Mouse (Mus musculus) heart, postnatal 4 days (tissue): ENCODE measurements around the gene Neu1. TPM values are rescaled to one million over a fixed set of nuclear protein-coding genes. Genes with fewer than 3 reads are reported as not detected.

Experiments
- DNase-seq: peaks from one replicate; pipeline ENCODE4 v3.0.0; 2021
- total RNA-seq, 2 experiments: library from RNA; stranded (reverse); gene quantifications; 2 replicates each; pipeline ENCODE4 v1.2.3; 2021

Neu1 gene
- total RNA-seq, 2 experiments from 2014 or later: 10.1 to 11.7 TPM

DNA sequence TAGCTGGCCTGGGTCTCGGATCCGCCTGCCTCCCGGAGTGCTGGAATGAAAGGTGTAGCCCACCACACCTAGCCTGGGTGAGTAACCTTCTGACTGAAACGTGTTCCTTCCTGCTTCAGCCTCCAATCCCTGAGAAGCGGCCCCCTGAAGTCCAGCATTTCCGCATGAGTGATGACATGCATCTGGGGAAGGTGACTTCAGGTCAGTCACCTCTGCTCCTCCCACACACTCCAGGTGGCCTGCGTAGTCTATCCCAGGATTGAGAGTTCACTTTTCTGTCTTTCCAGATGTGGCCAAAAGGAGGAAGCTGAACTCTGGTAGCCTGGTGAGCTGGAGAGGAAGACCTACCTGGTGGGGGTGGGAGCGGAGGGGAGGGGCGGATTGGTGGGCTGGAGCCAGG lies 28.2 kb upstream of the Neu1 start:
- no peak for DNase-seq

DNA sequence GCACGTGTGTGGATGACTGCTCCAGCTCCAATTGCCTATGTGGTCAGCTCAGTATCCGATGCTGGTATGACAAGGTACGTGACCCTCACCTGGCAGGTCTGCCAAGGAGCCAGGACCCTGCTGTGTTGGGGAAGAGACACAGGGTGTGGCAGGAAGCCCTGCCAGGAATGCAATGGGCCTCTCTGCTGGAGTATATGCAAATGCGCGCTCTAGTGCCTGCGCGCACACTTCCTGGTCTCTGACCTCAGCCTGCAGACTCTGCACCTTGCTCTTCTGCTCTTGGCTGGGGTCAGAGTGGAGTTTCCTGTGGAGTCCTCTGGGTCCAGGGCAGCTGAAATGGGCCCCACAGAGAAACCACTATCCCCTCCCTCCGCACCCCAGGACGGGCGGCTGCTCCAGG lies 20.1 kb upstream of the Neu1 start:
- no peak for DNase-seq

DNA sequence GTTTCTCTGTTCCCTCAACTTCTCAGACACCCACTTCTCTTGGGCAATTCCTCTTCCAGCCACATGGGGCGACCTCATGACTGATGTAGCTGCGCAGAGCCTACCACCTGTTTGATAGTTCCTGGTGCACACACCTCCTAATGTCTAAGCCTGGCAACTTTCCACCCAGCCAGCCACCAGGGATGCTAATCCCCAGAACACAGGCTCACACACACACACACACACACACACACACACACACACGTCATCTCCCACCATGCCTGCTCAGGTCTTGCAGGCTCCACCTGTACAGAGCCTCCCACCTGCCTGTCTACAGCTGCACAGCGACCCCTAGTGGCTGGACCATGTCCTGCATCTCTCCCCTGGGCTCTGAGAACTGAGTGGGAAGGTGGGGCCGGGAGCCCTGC lies 19.1 kb upstream of the Neu1 start:
- peak; percentile 87 for DNase-seq

DNA sequence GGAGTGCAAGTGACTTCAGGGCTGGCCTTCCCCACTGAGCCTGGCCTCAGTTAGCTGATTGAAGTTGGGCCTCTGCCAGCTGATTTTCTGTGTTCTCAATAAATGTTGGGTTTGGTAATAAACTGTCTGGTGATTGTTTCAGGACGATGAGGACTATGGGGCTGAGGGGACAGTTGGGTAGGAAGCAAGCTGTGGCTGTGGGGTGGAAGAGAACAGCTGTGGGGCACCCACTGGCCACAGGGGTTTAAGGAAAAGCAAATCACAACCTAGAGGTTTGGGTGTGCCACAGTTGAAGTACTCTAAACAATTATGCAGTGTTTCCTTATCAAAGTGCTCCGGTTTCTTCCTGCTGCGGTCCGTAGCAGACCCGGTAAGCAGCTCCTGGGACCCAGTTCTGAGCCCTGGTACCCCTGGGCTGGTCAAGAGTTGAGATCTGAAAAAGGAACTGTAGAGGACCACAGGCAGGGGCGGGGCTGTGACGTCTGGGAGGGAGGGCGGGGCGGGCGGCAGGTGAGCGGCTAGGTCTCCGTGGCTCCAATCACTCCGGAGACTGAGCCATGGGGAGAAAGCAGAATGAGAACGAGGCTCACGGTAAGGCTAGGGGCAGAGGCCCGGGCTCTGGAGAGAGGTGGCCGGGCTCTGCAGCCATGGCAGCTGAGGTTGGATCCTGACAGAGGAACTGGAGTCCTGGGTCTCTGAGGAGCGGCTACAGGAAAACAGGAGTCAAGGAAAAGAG lies 17.0 kb upstream of the Neu1 start, which contains the start of gene Slc44a4:
Gene Slc44a4, plus strand, starts transcription at position 537 of the 736 bp plus-strand sequence.
- no peak for DNase-seq

DNA sequence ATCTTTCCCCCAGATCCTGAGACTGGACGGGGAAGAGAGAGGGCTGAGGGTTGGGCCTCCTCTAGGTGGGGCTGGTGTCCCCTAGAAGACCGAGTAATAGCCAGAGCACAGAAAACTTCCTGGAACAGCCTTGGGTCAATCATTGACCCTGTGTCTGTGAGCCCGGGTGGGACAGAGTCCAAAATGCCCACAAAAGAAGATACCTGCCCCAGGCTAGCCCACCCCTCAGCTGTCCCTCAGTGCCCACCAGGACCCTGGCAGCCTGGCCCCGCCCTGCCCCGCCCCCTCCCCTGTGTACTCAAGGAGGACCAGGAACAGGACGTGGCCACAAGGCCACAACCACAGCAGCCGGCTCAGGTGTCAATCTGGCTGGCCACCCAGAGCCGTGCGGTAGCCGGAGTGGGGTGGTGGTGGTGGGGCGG lies 15.6 kb upstream of the Neu1 start:
- DNase-seq: peak; percentile 46

DNA sequence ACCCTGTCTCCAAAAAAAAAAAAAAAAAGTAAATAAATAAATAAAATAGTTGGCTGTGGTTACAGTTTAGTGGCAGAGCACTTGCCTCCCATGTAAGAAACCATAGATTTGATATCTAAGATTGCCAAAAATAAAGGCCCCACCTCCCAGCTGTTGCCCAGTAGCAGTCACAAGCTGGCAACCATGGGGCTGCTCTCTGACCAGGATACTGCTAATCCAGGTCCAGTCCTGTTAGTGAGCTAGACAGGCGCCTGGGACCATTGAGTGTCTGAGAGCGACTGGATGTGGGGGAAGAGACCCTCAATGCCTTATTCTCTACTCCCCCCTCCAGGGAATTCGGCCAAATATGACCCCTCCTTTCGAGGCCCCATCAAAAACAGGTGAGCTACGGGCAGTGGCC lies 14.7 kb upstream of the Neu1 start:
- no peak for DNase-seq

DNA sequence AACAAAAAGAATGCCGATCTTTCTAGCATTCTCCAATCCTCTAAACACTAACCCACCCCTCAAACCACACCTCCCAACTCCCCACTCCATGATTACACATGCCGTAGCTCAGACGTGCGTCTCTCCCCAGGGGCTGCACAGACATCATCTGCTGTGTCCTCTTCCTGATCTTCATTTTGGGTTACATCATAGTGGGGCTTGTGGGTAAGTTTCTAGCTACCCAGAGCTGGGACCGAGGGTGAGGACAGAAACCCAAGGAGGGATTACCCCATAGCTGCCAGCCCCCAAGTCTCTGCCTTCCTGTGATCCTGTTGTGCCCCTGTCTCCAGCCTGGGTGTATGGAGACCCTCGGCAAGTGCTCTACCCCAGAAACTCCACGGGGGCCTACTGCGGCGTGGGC lies 13.9 kb upstream of the Neu1 start:
- DNase-seq: no peak

DNA sequence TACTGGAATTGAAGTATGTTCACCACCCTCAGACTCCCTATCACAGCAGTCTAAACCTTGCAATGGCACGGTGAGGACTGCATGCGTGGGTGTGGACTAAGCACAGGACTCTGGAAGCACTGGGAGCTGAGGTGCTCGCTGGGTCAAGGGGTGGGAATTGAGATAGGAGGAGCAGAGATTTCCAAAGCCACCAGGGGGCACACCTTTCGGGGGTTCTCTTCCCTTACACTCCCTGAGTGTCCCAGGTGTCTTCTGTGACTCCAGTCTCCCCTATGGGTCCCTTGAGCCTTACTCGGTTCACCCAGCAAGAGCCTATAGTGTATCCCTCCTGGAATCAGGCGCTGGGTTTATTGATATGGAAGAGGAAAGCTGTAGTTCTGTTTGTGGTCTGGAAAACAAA lies 8.1 kb upstream of the Neu1 start:
- DNase-seq: no peak

DNA sequence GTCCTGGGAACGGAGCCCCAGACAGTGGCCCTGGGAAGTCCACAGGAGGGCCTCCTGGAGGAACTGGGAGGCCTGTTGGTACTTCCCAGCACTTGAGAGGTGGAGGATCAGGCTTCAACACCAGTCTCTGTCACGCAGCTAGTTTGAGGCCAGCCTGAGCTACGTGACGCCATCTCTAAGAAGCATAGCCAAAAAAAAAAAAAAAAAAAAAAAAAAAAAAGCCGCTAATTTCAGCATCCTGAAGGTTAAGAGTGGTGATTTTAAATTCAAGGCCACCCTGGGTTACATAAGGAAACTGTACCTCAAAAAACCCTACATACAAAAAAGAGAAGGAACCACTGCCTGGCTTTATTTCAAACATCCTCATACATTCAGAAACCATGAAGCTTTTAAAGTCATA lies 6.8 kb upstream of the Neu1 start:
- DNase-seq: no peak

DNA sequence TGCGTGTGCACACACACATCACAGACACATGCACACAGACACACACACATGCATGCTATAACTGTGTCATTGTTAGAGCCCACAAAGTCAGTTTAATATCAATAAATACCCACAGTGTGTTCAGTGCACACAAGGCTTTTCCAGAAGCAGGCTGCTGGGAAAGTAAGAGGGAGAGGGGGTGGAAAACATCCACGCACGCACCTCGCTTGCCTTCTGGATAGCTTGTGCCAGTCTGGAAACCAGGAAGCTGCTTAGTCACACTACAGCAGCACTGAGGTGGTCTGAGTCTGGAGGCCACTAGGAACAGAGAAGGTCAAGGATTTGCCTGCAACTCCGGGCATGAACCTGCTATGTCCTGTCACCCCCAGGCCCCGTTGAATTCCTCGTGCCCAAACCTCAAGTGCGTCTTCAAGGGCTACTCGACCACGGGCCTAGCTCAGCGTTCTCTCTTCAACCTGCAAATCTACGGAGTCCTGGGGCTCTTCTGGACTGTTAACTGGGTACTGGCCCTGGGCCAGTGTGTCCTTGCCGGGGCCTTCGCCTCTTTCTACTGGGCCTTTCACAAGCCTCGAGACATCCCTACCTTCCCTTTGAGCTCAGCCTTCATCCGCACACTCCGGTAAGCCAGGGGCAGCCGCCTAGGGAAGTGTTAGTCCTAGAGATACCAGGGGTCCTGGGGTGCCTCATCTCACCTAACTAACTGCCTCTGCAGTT lies 3.6 kb upstream of the Neu1 start:
- no peak for DNase-seq

DNA sequence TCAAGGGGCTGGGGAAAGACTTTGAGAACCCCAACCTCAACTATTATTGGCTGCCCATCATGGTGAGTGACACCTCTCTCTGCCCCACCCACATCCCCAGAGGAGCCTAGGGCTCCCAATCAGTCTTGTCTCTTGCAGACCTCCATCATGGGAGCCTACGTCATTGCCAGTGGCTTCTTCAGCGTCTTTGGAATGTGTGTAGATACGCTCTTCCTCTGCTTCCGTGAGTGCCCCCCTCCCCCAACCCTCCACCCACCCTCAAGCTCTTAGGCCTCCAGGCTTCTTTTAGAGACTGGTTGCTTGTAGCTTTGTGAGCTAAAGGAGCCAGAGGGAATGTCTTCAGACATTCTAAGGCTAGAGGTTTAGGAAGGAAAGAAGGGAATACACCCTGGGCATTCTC lies 2.2 kb upstream of the Neu1 start:
- DNase-seq: no peak

DNA sequence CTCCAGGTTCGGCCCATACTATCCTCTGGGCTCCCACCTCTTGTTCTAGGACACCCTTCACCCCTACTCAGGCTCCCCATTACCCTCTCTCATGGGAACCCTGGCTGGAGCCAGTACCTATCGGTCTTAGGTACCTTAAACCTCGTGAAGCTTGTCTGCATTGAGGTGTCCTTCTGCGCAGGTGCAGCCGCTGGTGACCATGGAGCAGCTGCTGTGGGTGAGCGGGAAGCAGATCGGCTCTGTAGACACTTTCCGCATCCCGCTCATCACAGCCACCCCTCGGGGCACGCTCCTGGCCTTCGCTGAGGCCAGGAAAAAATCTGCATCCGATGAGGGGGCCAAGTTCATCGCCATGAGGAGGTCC lies 664 bp downstream of the Neu1 start:
- DNase-seq: peak; percentile 17

DNA sequence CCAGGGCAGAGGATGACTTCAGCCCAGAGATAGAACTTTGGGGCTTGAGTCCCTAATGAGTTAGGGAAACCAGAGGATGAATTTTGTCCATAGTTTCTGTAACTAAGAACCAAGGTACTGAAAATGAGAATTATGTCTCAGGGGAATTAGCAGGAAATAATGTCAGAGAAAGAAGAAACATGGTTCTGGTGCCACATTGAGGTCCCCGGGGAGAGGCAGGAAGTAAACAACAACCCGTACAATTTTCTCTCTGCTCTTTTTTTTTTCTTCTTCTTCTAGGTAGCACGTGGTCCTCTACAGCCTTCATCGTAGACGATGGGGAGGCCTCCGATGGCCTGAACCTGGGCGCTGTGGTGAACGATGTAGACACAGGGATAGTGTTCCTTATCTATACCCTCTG lies 1.2 kb downstream of the Neu1 start:
- no peak for DNase-seq

DNA sequence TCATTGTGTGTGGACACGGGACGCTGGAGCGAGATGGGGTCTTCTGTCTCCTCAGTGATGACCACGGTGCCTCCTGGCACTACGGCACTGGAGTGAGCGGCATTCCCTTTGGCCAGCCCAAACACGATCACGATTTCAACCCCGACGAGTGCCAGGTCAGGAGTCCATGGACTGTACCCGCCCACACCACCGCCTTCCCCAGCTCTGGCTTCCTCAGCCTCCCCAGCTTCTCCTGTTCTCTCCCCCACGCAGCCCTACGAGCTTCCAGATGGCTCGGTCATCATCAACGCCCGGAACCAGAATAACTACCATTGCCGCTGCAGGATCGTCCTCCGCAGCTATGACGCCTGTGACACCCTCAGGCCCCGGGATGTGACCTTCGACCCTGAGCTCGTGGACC lies 3.0 kb downstream of the Neu1 start:
- DNase-seq: no peak

DNA sequence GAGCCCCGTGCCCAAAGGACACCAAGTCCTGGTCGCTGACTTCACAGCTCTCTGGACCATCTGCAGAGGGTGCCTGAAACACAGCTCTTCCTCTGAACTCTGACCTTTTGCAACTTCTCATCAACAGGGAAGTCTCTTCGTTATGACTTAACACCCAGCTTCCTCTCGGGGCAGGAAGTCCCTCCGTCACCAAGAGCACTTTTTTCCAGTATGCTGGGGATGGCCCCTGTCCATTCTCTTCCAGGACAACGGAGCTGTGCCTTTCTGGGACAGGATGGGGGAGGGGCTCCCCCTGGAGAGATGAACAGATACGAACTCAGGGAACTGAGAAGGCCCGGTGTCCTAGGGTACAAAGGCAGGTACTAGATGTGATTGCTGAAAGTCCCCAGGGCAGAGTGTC lies 3.8 kb downstream of the Neu1 start:
- peak; percentile 34 for DNase-seq

DNA sequence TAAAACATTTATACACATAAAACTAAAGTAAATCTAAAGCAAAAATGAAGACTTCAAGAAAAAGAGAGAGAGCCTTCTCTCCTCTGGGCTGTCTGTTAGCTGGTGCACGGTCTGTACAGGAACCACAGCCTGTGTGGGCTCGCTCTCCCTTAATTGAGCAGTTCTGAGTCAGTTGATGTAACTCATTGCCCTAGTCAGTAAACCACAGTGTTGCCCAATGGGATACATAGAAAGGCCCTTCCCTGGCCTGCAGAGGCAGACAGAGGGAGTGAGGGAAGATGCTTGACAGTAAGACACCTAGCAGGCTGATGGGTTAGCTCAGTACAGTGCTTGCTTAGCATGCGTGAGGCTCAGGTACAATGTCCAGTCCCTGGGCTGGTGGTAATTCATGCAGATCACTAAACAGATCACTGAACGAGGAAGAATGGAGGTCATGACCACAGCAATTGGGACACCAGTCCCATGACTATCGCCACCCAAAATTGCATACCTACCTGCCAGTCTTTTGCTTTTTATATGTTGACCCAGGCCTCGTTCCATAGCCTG lies 7.0 kb downstream of the Neu1 start:
- DNase-seq: no peak

DNA sequence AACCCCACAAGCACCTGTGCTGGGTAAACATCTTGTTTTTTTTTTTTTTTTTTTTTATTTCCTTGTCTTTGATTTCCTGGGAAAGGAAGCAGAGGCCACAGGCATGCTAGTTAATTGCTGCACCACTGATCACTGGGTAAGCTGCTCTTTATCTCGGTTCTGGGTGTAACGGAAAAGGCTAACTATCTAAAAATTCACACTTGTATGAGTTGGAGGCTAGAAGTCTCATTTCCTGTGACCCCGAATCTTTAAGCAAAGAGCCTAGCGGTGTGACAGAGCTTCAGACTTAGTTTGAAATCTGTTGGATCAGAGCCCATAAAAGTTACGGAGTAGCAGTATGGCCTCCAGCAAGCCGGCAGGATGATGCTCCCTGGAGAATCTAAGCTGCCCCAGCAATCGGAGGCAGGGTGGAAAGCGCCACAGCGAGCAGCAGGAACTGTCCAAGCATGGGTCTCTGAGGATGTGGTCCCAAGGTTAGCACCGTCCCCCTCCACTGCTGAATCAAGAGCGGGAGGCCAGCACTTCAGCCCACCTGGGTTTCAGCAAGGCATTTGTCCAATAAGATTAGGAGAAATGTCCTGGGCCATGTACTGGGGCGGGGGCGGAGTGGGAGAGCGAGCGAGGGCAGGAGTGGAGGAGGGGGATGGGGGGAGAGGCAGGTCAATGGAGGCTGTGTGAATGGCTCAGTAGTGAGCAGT lies 10.4 kb downstream of the Neu1 start:
- DNase-seq: peak; percentile 41

DNA sequence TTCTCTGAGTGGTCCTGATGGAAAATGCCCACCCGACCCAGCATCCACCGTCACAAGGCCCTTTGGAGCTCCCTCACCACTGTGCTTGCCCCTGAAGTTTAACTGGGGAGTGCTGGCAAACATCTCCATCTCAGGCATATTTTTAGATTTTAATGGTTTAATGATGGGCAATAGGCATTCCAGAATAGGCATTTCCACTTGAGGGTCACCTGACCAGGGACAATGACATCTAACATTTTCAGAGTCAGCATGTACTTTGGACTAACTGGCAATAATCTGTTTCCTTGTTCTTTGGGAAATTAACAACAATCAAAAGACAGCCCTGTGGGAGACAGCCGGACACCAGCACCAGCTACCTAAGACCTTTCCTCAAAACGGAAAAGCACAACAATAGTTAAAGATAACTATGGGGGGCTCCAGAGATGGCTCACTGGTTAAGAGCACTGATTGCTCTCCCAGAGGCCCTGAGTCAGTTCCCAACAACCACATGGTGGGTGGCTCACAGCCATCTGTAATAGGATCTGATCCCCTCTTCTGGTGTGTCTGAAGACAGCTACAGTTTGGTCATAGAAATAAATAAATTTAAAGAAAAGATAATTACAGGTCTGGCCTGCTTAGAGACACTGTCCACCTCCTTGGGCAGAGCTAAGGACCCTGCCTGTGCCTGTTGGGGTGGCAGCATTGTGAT lies 12.2 kb downstream of the Neu1 start:
- DNase-seq: no peak

DNA sequence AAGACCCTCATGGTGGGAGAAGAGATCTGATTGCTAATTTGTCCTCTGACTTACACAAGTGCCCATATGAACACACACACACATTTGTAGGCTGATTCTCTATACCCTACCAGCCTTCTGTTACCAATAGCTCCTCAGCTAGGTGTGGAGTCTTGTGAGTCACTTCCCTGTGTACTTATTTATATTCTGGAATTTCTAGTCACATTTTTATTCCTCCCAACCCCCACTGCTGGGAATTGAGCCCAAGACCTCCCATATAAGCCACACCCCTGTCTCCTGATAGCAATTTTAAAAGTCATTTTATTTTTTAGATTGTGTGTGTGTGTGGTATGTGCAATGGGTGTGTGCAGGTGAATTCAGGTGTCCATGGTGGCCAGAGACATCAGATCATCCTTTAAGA lies 13.3 kb downstream of the Neu1 start:
- DNase-seq: no peak

DNA sequence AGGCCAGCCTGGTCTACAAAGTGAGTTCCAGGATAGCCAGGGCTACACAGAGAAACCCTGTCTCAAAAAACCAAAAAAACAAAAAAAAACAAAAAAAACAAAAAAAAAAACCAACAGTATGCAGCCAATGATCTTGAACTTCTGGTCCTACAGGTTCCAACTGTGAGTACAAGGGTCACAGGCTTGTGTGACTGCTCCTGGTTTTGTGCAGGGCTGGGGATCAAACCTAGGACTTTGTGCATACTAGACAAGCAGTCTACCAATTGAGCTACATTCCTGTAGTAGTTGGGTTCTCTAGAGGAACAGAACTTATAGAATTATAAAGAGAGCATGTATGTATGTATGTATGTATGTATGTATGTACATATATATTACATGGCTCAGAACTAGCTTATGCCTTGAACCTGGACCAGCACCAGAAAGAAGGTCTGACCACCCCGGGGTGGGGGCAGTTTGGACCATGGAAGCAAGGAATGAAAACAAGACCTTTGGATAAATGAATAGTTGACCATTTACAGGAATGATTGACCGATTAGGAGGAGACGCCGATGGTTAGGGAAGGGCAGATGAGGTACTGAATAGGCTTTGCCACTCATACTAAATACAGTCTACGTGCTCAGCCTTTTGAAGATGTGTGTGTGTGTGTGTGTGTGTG lies 15.6 kb downstream of the Neu1 start:
- DNase-seq: no peak

DNA sequence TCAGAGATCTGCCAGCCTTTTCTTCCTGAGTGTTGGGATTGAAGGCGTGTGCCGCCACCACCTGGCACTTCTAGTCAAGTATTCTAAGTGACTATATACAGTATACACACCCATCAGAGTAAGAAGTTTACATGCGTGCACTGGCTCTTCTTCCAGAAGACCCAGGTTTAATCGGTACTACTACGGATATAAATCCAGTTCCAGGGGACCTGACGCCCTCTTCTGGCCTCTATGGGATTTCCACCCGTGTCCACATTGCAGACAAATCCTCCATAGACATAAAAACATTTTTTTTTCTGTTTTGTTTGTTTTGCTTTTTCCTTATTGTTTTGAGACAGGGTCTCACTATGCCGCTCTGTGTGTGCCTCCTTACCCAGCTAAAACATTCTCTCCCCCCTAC lies 16.6 kb downstream of the Neu1 start:
- DNase-seq: peak; percentile 45
